Mouse (Mus musculus) G1E-ER4 (cell line): ENCODE data around the gene Hdac7. TPM values are rescaled to one million over a fixed set of nuclear protein-coding genes. Genes with fewer than 3 reads are reported as not detected.

ENCODE experiments used
- GATA1 ChIP-seq: IDR thresholded peaks from one replicate; pipeline ENCODE4 v1.8.0; 2012; ENCODE audit warnings: low read length, inconsistent platforms
- polyA plus RNA-seq: library from polyadenylated mRNA; stranded (reverse); fragments of >175 nt; gene quantifications from 2 replicates; pipeline ENCODE4 v1.2.3, GENCODE M21; 2012

Gene Hdac7
- polyA plus RNA-seq, 1 experiment: 174 TPM

- no peak for TF ChIP-seq GATA1
Observed at GRCm38 (mm10) chr15:97841383-97841782, 2.9 kb downstream of the Hdac7 start.

GRCm38 (mm10) chr15:97840781-97841180 is 3.5 kb downstream of the Hdac7 start:
- TF ChIP-seq GATA1: no peak

- TF ChIP-seq GATA1: no peak
Observed at GRCm38 (mm10) chr15:97839991-97840455, 4.3 kb downstream of the Hdac7 start.

GRCm38 (mm10) chr15:97839473-97839872 is 4.8 kb downstream of the Hdac7 start:
- TF ChIP-seq GATA1: no peak

- TF ChIP-seq GATA1: no peak
Observed at GRCm38 (mm10) chr15:97839012-97839411, 5.3 kb downstream of the Hdac7 start.

GRCm38 (mm10) chr15:97838395-97838794 is 5.9 kb downstream of the Hdac7 start:
- TF ChIP-seq GATA1: no peak

- no peak for TF ChIP-seq GATA1
Observed at GRCm38 (mm10) chr15:97837491-97838061, 6.7 kb downstream of the Hdac7 start.

- no peak for TF ChIP-seq GATA1
Observed at GRCm38 (mm10) chr15:97836894-97837247, 7.4 kb downstream of the Hdac7 start.

GRCm38 (mm10) chr15:97836153-97836893 is 8.0 kb downstream of the Hdac7 start:
- TF ChIP-seq GATA1: no peak

GRCm38 (mm10) chr15:97832764-97833479 is 11.4 kb downstream of the Hdac7 start:
- TF ChIP-seq GATA1: no peak

- no peak for TF ChIP-seq GATA1
Observed at GRCm38 (mm10) chr15:97831987-97832640, 12.2 kb downstream of the Hdac7 start.

GRCm38 (mm10) chr15:97831242-97831986 is 12.9 kb downstream of the Hdac7 start:
- no peak for TF ChIP-seq GATA1

- no peak for TF ChIP-seq GATA1
Observed at GRCm38 (mm10) chr15:97830788-97831241, 13.5 kb downstream of the Hdac7 start.

GRCm38 (mm10) chr15:97830253-97830787 is 14.0 kb downstream of the Hdac7 start:
- TF ChIP-seq GATA1: no peak

- TF ChIP-seq GATA1: no peak
Observed at GRCm38 (mm10) chr15:97829432-97829831, 14.9 kb downstream of the Hdac7 start.
